22 mouse cellular contexts compared by ENCODE assay signal in genomic region chr12:40580351-40580750, GRCm38 (mm10).
DNase-seq lines count a peak whose midpoint lies in the region; ATAC-seq and TF ChIP-seq lines count a peak whose summit lies in the region.
"Had no signal": no experiment of that assay in that cellular context is flagged by ENCODE, and none has a peak within 500 bp of the region (broad histone marks: within the 10 kb centered on the region; RNA-seq: fewer than 3 reads in every experiment).

No protein-coding gene starts in this region.

- no peak overlapping the region for H3K9ac ChIP-seq in kidney, embryonic 16.5 days (replicated peaks; ENCODE audit: low read length)
- H3K9ac ChIP-seq: embryonic facial prominence, embryonic 13.5 days; forebrain, embryonic 15.5 days; hindbrain, embryonic 15.5 days; limb, embryonic 12.5 days; liver, embryonic 14.5 days; lung, embryonic 15.5 days; midbrain, embryonic 12.5 days had no signal

- DNase-seq in gastrocnemius, adult 2 months: no peak
- no peak for DNase-seq in gastrocnemius, postnatal 14 days
- DNase-seq in kidney, adult 8-10 months: no peak
- DNase-seq in naive thymus-derived CD4-positive, alpha-beta T cell, adult 2 months (ENCODE audit: low read depth): peak; percentile 23
- no peak for DNase-seq in lung, postnatal 36 days
- no peak for DNase-seq in MN1 (ENCODE audit: low spot score)
- DNase-seq: adrenal gland, adult 2 months; cerebellum, adult 2 months; heart, postnatal 10 days; kidney, postnatal 14 days; thymus, postnatal 25 days had no signal

- no peak for TF ChIP-seq CTCF in gastrocnemius, adult 2 months (IDR thresholded peaks at IDR 0.05)
- no peak for TF ChIP-seq CTCF in embryonic fibroblast, embryonic 13.5 days (IDR thresholded peaks at IDR 0.05; ENCODE audit: borderline replicate concordance, insufficient read depth, low read length)

- WGBS in kidney, embryonic 16.5 days: 12% methylated on average over 2 of the region's 2 CpGs

- peaks cover 12% of the 10 kb centered on the region for H3K4me1 ChIP-seq in kidney, embryonic 16.5 days (ENCODE audit: insufficient read depth, low read length)
- peaks cover 10% of the 10 kb centered on the region for H3K4me1 ChIP-seq in embryonic fibroblast, embryonic 13.5 days (ENCODE audit: control insufficient read depth, insufficient read depth, low read length)
- H3K4me1 ChIP-seq: forebrain, embryonic 15.5 days; hindbrain, embryonic 15.5 days had no signal

- no peaks in the 10 kb centered on the region for H3K36me3 ChIP-seq in kidney, embryonic 16.5 days (ENCODE audit: insufficient read depth, low read length)
- H3K36me3 ChIP-seq: embryonic facial prominence, embryonic 13.5 days; forebrain, embryonic 15.5 days; hindbrain, embryonic 15.5 days; limb, embryonic 12.5 days; lung, embryonic 15.5 days; midbrain, embryonic 12.5 days had no signal

- ATAC-seq in kidney, embryonic 16.5 days (ENCODE audit: low FRiP score, low TSS enrichment): peak; percentile 75
- ATAC-seq: forebrain, embryonic 15.5 days had no signal

- H3K4me3 ChIP-seq in gastrocnemius, adult 2 months: peak overlapping the region; percentile 7; the same call in 1 of the 2 replicates
- H3K4me3 ChIP-seq in kidney, embryonic 16.5 days (ENCODE audit: low read length): no peak overlapping the region
- no peak overlapping the region for H3K4me3 ChIP-seq in embryonic fibroblast, embryonic 13.5 days (ENCODE audit: insufficient read depth, low read length)
- H3K4me3 ChIP-seq: embryonic facial prominence, embryonic 13.5 days; forebrain, embryonic 15.5 days; hindbrain, embryonic 15.5 days; limb, embryonic 12.5 days; lung, embryonic 15.5 days; midbrain, embryonic 12.5 days had no signal

- no peak for TF ChIP-seq POLR2A in embryonic fibroblast, embryonic 13.5 days (IDR thresholded peaks at IDR 0.05; ENCODE audit: low read depth, low read length)

- no peaks in the 10 kb centered on the region for H3K9me3 ChIP-seq in kidney, embryonic 16.5 days (ENCODE audit: low read length)
- H3K9me3 ChIP-seq: embryonic facial prominence, embryonic 13.5 days; forebrain, embryonic 15.5 days; hindbrain, embryonic 15.5 days; limb, embryonic 12.5 days; lung, embryonic 15.5 days; midbrain, embryonic 12.5 days had no signal

- no peaks in the 10 kb centered on the region for H3K27me3 ChIP-seq in kidney, embryonic 16.5 days (ENCODE audit: insufficient read depth, low read length)
- H3K27me3 ChIP-seq: embryonic facial prominence, embryonic 13.5 days; forebrain, embryonic 15.5 days; hindbrain, embryonic 15.5 days; limb, embryonic 12.5 days; lung, embryonic 15.5 days; midbrain, embryonic 12.5 days had no signal

- peak overlapping the region; percentile 85 for H3K27ac ChIP-seq in gastrocnemius, adult 2 months
- no peak overlapping the region for H3K27ac ChIP-seq in kidney, embryonic 16.5 days (ENCODE audit: low read length)
- H3K27ac ChIP-seq in embryonic fibroblast, embryonic 13.5 days (ENCODE audit: insufficient read depth, low read length): peak overlapping the region; percentile 36; the same call in 1 of the 2 replicates
- H3K27ac ChIP-seq: forebrain, embryonic 15.5 days; hindbrain, embryonic 15.5 days; limb, embryonic 12.5 days; liver, embryonic 14.5 days; lung, embryonic 15.5 days; macrophage; midbrain, embryonic 12.5 days had no signal

- intact Hi-C loops in gastrocnemius, adult 2 months (cut with DNase I): loop anchor here (5.0 to 10.0 kb wide), 2 partner anchors 87 to 356 kb away; no protein-coding TSS in a partner anchor
- intact Hi-C loops in gastrocnemius, postnatal 14 days (cut with DNase I; ENCODE audit: low total_unique reads): no loop called here

- no peak overlapping the region for H3K4me2 ChIP-seq in kidney, embryonic 16.5 days (replicated peaks; ENCODE audit: low read depth, low read length)
- H3K4me2 ChIP-seq: embryonic facial prominence, embryonic 13.5 days; forebrain, embryonic 15.5 days; heart, embryonic 11.5 days; hindbrain, embryonic 15.5 days; limb, embryonic 12.5 days; lung, embryonic 15.5 days; midbrain, embryonic 12.5 days had no signal
